Mouse (Mus musculus) intestine, postnatal 0 days (tissue): ENCODE data around the gene Ppp1r15a. TPM values are rescaled to one million over a fixed set of nuclear protein-coding genes. Genes with fewer than 3 reads are reported as not detected.

Experiments
- ATAC-seq: fragments of 200-750 bp; cut with Nextera tagmentation; 2 replicates; pipeline ENCODE4 v1.8.0; 2017; ENCODE audit warnings: mild to moderate bottlenecking, moderate TSS enrichment, moderate library complexity
- H3K27ac ChIP-seq: fragments of 300-500 bp; sonication (generic); 2 replicates; pipeline ENCODE4 v1.5.1; 2014; ENCODE audit warnings: mild to moderate bottlenecking, low read depth, low read length, moderate library complexity
- H3K27me3 ChIP-seq: fragments of 300-500 bp; sonication (generic); replicated peaks from 2 replicates; pipeline ENCODE4 v1.6.1; 2014; ENCODE audit warnings: low read length, mixed read lengths; ENCODE audit not compliant: control insufficient read depth, insufficient read depth
- H3K36me3 ChIP-seq: fragments of 300-500 bp; sonication (generic); 2 replicates; pipeline ENCODE4 v1.6.1; 2014; ENCODE audit warnings: mild to moderate bottlenecking, moderate library complexity; ENCODE audit not compliant: control insufficient read depth, insufficient read depth
- H3K4me1 ChIP-seq: fragments of 300-500 bp; sonication (generic); replicated peaks from 2 replicates; pipeline ENCODE4 v1.6.1; 2014; ENCODE audit warnings: antibody characterized with exemption, low read length, mixed read lengths; ENCODE audit not compliant: control insufficient read depth, insufficient read depth
- H3K4me2 ChIP-seq: fragments of 300-500 bp; sonication (generic); replicated peaks from 2 replicates; pipeline ENCODE4 v1.6.1; 2014; ENCODE audit warnings: low read depth, mild to moderate bottlenecking, moderate library complexity
- H3K4me3 ChIP-seq: fragments of 300-500 bp; sonication (generic); 2 replicates; pipeline ENCODE4 v1.5.1; 2014; ENCODE audit warnings: low read depth, low read length
- H3K9ac ChIP-seq: fragments of 300-500 bp; sonication (generic); 2 replicates; pipeline ENCODE4 v1.6.1; 2014; ENCODE audit warnings: mild to moderate bottlenecking, low read depth, low read length
- H3K9me3 ChIP-seq: fragments of 300-500 bp; sonication (generic); 2 replicates; pipeline ENCODE4 v1.6.1; 2016; ENCODE audit warnings: mixed run types; ENCODE audit not compliant: control insufficient read depth
- CTCF ChIP-seq: sonication (generic); IDR thresholded peaks from 2 replicates; pipeline ENCODE4 v1.5.1; 2016; ENCODE audit warnings: low read depth, mild to moderate bottlenecking, control low read depth, antibody characterized with exemption, moderate library complexity
- WGBS: fragments of 180-500 bp; shearing (Covaris S2); extraction: QIAGEN DNeasy Blood & Tissue Kit; methylation state at CpG from one replicate; pipeline ENCODE4 v1.1.7; 2014; 5-methylcytosine and 5-hydroxymethylcytosine counted together
- polyA plus RNA-seq: library from polyadenylated mRNA; unstranded; fragments of >200 nt; fragmentation: Nextera tagmentation; extraction: Ambion mirVana; gene quantifications from 2 replicates; pipeline ENCODE4 v1.2.1, GENCODE M21; 2015

Gene Ppp1r15a
- polyA plus RNA-seq, 1 experiment from 2014 or later: 9.0 TPM

DNA sequence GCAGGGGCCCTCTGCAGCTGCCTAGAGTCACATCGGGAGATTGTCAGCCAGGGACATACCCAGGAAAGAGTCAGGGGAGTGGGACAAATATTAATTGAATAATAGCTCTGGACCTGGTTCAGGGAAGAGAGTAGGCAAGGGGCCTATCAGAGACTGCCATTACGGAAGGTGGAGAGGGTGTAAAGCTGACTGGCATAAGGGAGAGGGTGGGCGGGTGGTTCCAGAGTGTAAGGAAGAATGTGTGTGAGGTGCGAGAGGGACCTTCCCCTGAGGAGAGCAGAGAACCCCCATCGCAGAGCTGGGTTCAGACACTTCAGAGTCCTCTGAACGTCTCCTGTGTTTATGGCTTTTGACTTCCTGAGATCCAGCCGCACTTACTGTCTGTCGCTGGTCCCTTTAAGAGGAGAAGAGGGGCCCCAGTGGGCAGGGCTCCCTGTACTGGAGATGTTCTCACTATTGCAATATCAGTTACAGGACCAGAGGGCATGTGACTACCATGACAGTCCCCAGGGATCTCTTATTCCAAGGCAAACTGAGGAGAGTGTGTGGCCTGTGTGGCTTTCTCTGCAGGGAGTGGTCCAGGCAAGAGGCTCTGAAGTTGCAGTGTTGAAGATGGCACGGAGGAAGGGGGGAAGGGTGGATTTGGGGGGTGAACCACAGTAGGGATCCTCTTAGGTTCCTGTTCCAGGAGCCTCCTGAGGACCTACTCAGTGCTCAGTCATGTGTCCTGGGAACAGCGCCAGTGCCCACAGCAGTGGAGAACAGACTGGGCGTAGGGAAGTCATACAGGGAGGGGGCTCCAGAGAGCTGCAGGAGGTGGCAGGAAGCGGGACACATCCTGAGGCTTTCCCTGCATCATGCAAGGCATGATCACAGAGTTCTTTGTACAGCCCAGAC, 35.8 kb upstream of the Ppp1r15a start:
- no peak overlapping the region for H3K27ac ChIP-seq
- H3K4me2 ChIP-seq: peak overlapping the region; percentile 45
- H3K4me3 ChIP-seq: 0 out of 2 replicates have a peak overlapping the region, but pooled peaks have one; percentile 1
- WGBS: 38% methylated on average over 12 of the region's 12 CpGs
- peak; percentile 35 for ATAC-seq
- H3K36me3 ChIP-seq: no peaks in the 10 kb centered on the region
- no peak overlapping the region for H3K9ac ChIP-seq
- H3K4me1 ChIP-seq: no peaks in the 10 kb centered on the region
- TF ChIP-seq CTCF: no peak
- peaks cover 3% of the 10 kb centered on the region; the same call in 1 of the 2 replicates for H3K27me3 ChIP-seq
- H3K9me3 ChIP-seq: no peaks in the 10 kb centered on the region

DNA sequence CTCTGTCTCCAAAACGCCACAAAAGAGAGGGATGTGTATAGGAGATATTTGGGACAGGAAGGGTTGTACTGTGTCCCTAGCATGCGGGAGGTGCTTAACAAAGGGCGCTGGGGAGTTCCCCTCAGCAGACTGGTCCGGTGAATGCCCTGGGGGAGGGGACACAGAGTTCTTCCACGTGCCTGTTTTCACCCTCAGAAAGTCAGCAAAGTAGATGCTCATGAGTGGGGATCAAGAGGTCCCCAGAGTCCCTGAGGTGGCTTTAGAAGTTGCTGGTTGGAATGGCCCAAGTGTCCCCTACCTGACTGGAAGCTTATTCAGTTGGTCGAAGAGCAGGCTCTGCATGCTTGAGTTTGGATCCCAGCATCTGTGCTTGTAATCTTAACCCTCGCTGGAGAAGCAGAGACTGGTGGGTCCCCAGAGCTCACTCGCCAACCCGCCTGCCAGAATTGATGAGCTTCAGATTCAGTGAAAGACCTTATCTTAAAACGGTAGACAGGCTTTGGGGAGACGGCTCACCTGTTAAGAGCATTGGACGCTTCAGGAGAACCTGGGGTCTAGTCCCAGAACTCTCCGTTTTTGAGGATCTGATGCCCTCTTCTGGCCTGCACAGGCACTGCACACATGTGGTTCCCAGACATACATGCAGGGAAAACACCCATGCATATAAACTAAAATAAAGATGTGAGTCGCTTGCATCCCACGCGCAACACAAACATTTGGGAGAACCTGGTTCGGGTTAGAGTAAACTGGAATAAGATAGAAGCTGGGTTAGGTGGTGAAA, 35.0 kb upstream of the Ppp1r15a start:
- H3K4me3 ChIP-seq: 0 out of 2 replicates have a peak overlapping the region, but pooled peaks have one; percentile 1
- H3K4me2 ChIP-seq: peak overlapping the region; percentile 45
- H3K27me3 ChIP-seq: peaks cover 3% of the 10 kb centered on the region; the same call in 1 of the 2 replicates
- no peaks in the 10 kb centered on the region for H3K36me3 ChIP-seq
- no peak overlapping the region for H3K27ac ChIP-seq
- H3K4me1 ChIP-seq: no peaks in the 10 kb centered on the region
- no peaks in the 10 kb centered on the region for H3K9me3 ChIP-seq
- WGBS: 24% methylated on average over 17 of the region's 17 CpGs
- ATAC-seq: peak; percentile 27; the same call in 1 of the 2 replicates
- no peak overlapping the region for H3K9ac ChIP-seq
- TF ChIP-seq CTCF: peak; percentile 94

DNA sequence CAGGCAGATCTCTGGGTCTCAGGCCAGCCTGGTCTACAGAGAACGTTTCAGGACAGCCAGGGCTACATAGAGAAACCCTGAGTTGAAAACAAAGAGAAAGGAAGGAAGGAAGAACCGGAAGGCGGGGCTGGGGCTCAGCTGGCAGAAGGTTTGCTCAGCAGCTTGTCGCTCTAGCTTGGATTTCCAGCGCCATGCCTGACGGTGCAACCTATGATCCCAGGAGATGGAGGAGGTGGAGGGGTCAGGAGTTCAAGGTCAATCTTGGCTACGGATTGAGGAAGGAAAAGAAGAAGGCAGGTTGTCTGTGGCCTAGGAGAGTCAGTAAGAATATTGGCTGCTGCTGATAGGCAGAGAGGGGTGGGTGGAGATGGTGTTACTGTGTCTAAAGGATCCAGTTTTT, 34.2 kb upstream of the Ppp1r15a start:
- Histone ChIP-seq H3K36me3 (no peaks in the 10 kb centered on the region), H3K4me2 (no peak overlapping the region), H3K9ac (no peak overlapping the region), H3K27ac (no peak overlapping the region), H3K27me3 (peaks cover 3% of the 10 kb centered on the region; the same call in 1 of the 2 replicates), H3K9me3 (no peaks in the 10 kb centered on the region), H3K4me3 (no peak overlapping the region), H3K4me1 (no peaks in the 10 kb centered on the region)
- WGBS: 72% methylated on average over 7 of the region's 7 CpGs
- TF ChIP-seq CTCF: no peak
- ATAC-seq: no peak

DNA sequence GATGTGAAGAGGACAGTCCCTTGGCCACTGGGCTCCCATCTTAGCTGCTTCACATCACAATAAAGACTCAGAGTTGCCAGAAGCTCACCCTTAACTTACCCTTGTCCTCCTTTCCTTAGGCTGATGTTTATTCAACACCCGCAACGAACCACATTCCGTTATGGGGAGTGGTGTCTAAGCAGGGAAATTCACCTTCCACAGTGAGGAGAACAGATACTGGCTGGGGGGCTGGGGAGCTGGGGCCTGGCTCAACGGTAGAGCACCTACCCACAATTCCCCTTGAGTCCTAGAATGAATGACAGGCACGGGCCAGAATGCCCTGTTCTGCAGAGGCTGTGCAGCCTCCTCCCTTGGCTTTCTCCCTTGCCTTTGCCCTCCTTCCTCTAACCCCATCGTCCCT, 32.8 kb upstream of the Ppp1r15a start:
- H3K4me3 ChIP-seq: no peak overlapping the region
- 23% methylated on average over 6 of the region's 6 CpGs for WGBS
- H3K36me3 ChIP-seq: no peaks in the 10 kb centered on the region
- ATAC-seq: peak; percentile 25; the same call in 1 of the 2 replicates
- no peaks in the 10 kb centered on the region for H3K4me1 ChIP-seq
- H3K9ac ChIP-seq: no peak overlapping the region
- H3K27ac ChIP-seq: no peak overlapping the region
- TF ChIP-seq CTCF: no peak
- H3K27me3 ChIP-seq: peaks cover 3% of the 10 kb centered on the region; the same call in 1 of the 2 replicates
- H3K4me2 ChIP-seq: no peak overlapping the region
- no peaks in the 10 kb centered on the region for H3K9me3 ChIP-seq

DNA sequence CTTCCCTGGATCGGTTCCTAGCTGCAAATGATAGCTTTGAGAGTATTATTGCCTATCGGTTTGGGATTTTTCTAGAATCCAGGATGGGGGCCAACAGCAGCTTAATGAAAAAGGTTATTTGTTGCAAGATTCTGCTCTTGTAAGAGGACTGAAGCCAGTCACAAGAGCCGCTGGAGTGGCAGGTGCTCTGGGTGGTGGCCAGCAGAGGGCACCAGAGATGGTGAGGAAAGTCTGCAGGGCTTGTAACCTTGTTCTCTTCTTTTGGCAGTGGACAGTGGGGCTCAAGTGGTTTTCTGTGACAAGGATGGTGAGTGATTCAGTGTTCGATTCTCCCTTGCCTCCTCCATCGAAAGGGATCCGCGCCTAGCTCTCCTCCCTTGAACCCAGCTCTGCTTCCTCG, 29.7 kb upstream of the Ppp1r15a start:
- 22% methylated on average over 8 of the region's 8 CpGs for WGBS
- no peak overlapping the region for H3K4me2 ChIP-seq

DNA sequence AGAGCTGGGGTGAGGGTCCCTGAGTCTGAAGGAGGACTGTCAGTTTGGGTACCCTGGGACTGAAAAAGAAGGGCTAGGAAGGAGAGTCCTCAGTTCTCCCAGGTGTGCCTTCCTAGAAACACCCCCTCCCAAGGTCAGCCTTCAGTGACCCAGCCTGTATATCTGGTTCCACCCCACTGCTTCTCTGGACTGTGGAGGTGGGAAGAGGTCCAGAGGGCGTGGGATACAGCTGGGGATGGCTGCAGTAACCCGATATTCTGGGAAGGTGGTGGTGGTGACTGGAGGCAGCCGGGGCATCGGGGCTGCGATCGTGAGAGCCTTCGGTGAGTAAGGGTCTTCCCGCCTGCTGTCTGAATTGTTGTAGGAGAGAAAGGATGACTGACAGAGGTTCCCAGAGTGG, 28.7 kb upstream of the Ppp1r15a start, which contains the start of gene Hsd17b14:
Hsd17b14 (plus strand) TSS at position 150 of the 400 bp plus-strand sequence.
- Histone ChIP-seq H3K4me2 (no peak within 1 kb of the TSS), H3K27ac (no peak within 1 kb of the TSS), H3K9me3 (no peaks in the 10 kb centered on the region), H3K27me3 (no peaks in the 10 kb centered on the region), H3K4me3 (no peak within 1 kb of the TSS), H3K4me1 (no peaks in the 10 kb centered on the region), H3K9ac (no peak within 1 kb of the TSS), H3K36me3 (no peaks in the 10 kb centered on the region)
- 42% methylated on average over 8 of the region's 8 CpGs for WGBS
- no peak for ATAC-seq
- no peak for TF ChIP-seq CTCF

More for the DNA sequence above, 29.7 kb upstream of the Ppp1r15a start:
- peaks cover 2% of the 10 kb centered on the region; the same call in 1 of the 2 replicates for H3K27me3 ChIP-seq
- H3K27ac ChIP-seq: no peak overlapping the region
- H3K9me3 ChIP-seq: no peaks in the 10 kb centered on the region
- no peaks in the 10 kb centered on the region for H3K4me1 ChIP-seq
- H3K9ac ChIP-seq: no peak overlapping the region
- no peaks in the 10 kb centered on the region for H3K36me3 ChIP-seq
- peak; percentile 91 for TF ChIP-seq CTCF
- no peak for ATAC-seq
- no peak overlapping the region for H3K4me3 ChIP-seq
